Mouse (Mus musculus): ENCODE data around the gene Bcl10.

DNA sequence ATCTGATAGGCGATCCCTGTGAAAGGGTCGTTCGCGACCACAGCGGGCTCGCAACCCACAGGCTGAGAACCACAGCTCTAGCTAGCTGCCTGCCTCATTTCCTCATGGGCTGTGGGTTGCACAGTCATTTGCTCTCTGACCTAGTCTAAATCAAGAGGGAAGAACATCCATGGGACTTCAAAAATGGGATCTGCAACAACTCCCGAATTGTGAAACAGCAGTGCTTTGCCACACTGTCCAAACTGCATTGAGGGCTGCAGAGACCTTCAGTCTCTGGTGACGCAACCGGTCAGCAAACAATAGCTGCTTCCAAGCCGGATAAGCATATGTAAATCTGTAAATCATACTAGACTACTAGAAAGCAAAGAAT, 41.4 kb downstream of the Bcl10 start:
- TF ChIP-seq CTCF (IDR thresholded peaks at IDR 0.05; ENCODE audit: borderline replicate concordance, insufficient read depth, low read length), result no peak
- no peak for TF ChIP-seq POLR2A (IDR thresholded peaks at IDR 0.05; ENCODE audit: low read depth, low read length)
